8 mouse cellular contexts compared by ENCODE assay signal in genomic region chr15:102245891-102246741, GRCm38 (mm10). TPM values are rescaled to one million over a fixed set of nuclear protein-coding genes. Genes with fewer than 3 reads are reported as not detected.
DNase-seq lines count a peak whose midpoint lies in the region; ATAC-seq and TF ChIP-seq lines count a peak whose summit lies in the region.

No protein-coding gene starts in this region.

- TF ChIP-seq CTCF in midbrain, postnatal 0 days (IDR thresholded peaks at IDR 0.05), result no peak

- WGBS in embryonic facial prominence, embryonic 12.5 days, result under 1% methylated on average over 39 of the region's 44 CpGs
- under 1% methylated on average over 37 of the region's 44 CpGs for WGBS in heart, embryonic 10.5 days
- 1% methylated on average over 42 of the region's 44 CpGs for WGBS in kidney, embryonic 14.5 days
- 1% methylated on average over 38 of the region's 44 CpGs for WGBS in midbrain, postnatal 0 days
- 2% methylated on average over 42 of the region's 44 CpGs for WGBS in stomach, embryonic 14.5 days

- H3K27ac ChIP-seq in embryonic facial prominence, embryonic 12.5 days, result peak overlapping the region; percentile 99
- H3K27ac ChIP-seq in heart, embryonic 10.5 days, result peak overlapping the region; percentile 90
- H3K27ac ChIP-seq in kidney, embryonic 14.5 days (ENCODE audit: low read depth, low read length), result peak overlapping the region; percentile 96
- H3K27ac ChIP-seq in midbrain, postnatal 0 days (ENCODE audit: low read depth, low read length), result peak overlapping the region; percentile 48
- H3K27ac ChIP-seq in stomach, embryonic 14.5 days (ENCODE audit: low read length), result peak overlapping the region; percentile 99

- H3K4me1 ChIP-seq in embryonic facial prominence, embryonic 12.5 days, result peaks cover 59% of the 10 kb centered on the region
- peaks cover 77% of the 10 kb centered on the region for H3K4me1 ChIP-seq in heart, embryonic 10.5 days
- H3K4me1 ChIP-seq in kidney, embryonic 14.5 days (ENCODE audit: control insufficient read depth, insufficient read depth, low read length), result peaks cover 49% of the 10 kb centered on the region
- H3K4me1 ChIP-seq in midbrain, postnatal 0 days (ENCODE audit: insufficient read depth, low read length), result peaks cover 8% of the 10 kb centered on the region; the same call in 1 of the 2 replicates
- peaks cover 53% of the 10 kb centered on the region for H3K4me1 ChIP-seq in stomach, embryonic 14.5 days (ENCODE audit: control insufficient read depth, insufficient read depth, low read length)

- ATAC-seq in embryonic facial prominence, embryonic 12.5 days (ENCODE audit: insufficient number of reproducible peaks, insufficient read depth, low FRiP score, low TSS enrichment), result peak; percentile 55
- ATAC-seq in kidney, embryonic 14.5 days (ENCODE audit: low FRiP score, low TSS enrichment), result peak; percentile 59
- ATAC-seq in midbrain, postnatal 0 days (ENCODE audit: low FRiP score), result peak; percentile 81
- ATAC-seq in stomach, embryonic 14.5 days (ENCODE audit: insufficient number of reproducible peaks, insufficient read depth, low FRiP score, low read depth), result peak; percentile 61; the same call in 1 of the 2 replicates

- peak overlapping the region; percentile 93 for H3K4me2 ChIP-seq in embryonic facial prominence, embryonic 12.5 days (replicated peaks)
- peak overlapping the region; percentile 81 for H3K4me2 ChIP-seq in kidney, embryonic 14.5 days (replicated peaks; ENCODE audit: low read depth, low read length)
- H3K4me2 ChIP-seq in midbrain, postnatal 0 days (ENCODE audit: low read depth, low read length, poor library complexity, severe bottlenecking), result peak overlapping the region; percentile 93
- H3K4me2 ChIP-seq in stomach, embryonic 14.5 days (replicated peaks; ENCODE audit: low read depth, low read length), result peak overlapping the region; percentile 64

- peak overlapping the region; percentile 60 for H3K4me3 ChIP-seq in embryonic facial prominence, embryonic 12.5 days
- peak overlapping the region; percentile 73 for H3K4me3 ChIP-seq in heart, embryonic 10.5 days
- peak overlapping the region; percentile 66 for H3K4me3 ChIP-seq in kidney, embryonic 14.5 days (ENCODE audit: low read length)
- peak overlapping the region; percentile 50 for H3K4me3 ChIP-seq in midbrain, postnatal 0 days (ENCODE audit: low read depth, low read length)
- peak overlapping the region; percentile 69 for H3K4me3 ChIP-seq in stomach, embryonic 14.5 days (ENCODE audit: low read depth, low read length)

- H3K36me3 ChIP-seq in embryonic facial prominence, embryonic 12.5 days, result peaks cover 19% of the 10 kb centered on the region
- no peaks in the 10 kb centered on the region for H3K36me3 ChIP-seq in heart, embryonic 10.5 days
- H3K36me3 ChIP-seq in kidney, embryonic 14.5 days (ENCODE audit: control insufficient read depth, insufficient read depth, low read length), result no peaks in the 10 kb centered on the region; the same call in 1 of the 2 replicates
- no peaks in the 10 kb centered on the region for H3K36me3 ChIP-seq in midbrain, postnatal 0 days (ENCODE audit: insufficient read depth, low read length)
- no peaks in the 10 kb centered on the region for H3K36me3 ChIP-seq in stomach, embryonic 14.5 days (ENCODE audit: control insufficient read depth, insufficient read depth, low read length)

- no peaks in the 10 kb centered on the region for H3K9me3 ChIP-seq in embryonic facial prominence, embryonic 12.5 days
- no peaks in the 10 kb centered on the region for H3K9me3 ChIP-seq in heart, embryonic 10.5 days
- H3K9me3 ChIP-seq in kidney, embryonic 14.5 days (ENCODE audit: control insufficient read depth, low read length), result no peaks in the 10 kb centered on the region
- no peaks in the 10 kb centered on the region for H3K9me3 ChIP-seq in midbrain, postnatal 0 days (ENCODE audit: low read length)
- H3K9me3 ChIP-seq in stomach, embryonic 14.5 days (ENCODE audit: control insufficient read depth, low read depth, low read length), result no peaks in the 10 kb centered on the region

- peak; percentile 50 for DNase-seq in A20 (ENCODE audit: low read depth, low spot score)
- peak; percentile 81 for DNase-seq in adrenal gland, postnatal 10 days
- peak; percentile 87 for DNase-seq in heart, embryonic 10.5 days (ENCODE audit: low spot score)
- DNase-seq in liver, result peak; percentile 72
- DNase-seq in midbrain, postnatal 0 days (ENCODE audit: low spot score), result peak; percentile 82

- peak overlapping the region; percentile 64 for H3K9ac ChIP-seq in embryonic facial prominence, embryonic 12.5 days
- peak overlapping the region; percentile 74 for H3K9ac ChIP-seq in kidney, embryonic 14.5 days (ENCODE audit: low read depth, low read length)
- H3K9ac ChIP-seq in midbrain, postnatal 0 days (replicated peaks; ENCODE audit: low read length, poor library complexity, severe bottlenecking), result peak overlapping the region; percentile 69
- peak overlapping the region; percentile 79 for H3K9ac ChIP-seq in stomach, embryonic 14.5 days (replicated peaks; ENCODE audit: low read depth, low read length)

- no peaks in the 10 kb centered on the region for H3K27me3 ChIP-seq in embryonic facial prominence, embryonic 12.5 days
- peaks cover 80% of the 10 kb centered on the region for H3K27me3 ChIP-seq in heart, embryonic 10.5 days (ENCODE audit: insufficient read depth, poor library complexity, severe bottlenecking)
- no peaks in the 10 kb centered on the region; the same call in 1 of the 2 replicates for H3K27me3 ChIP-seq in kidney, embryonic 14.5 days (ENCODE audit: control insufficient read depth, insufficient read depth, low read length)
- H3K27me3 ChIP-seq in midbrain, postnatal 0 days (ENCODE audit: insufficient read depth, low read length), result peaks cover 25% of the 10 kb centered on the region
- H3K27me3 ChIP-seq in stomach, embryonic 14.5 days (ENCODE audit: control insufficient read depth, insufficient read depth, low read length), result no peaks in the 10 kb centered on the region

RNA-seq across cellular contexts. Expression of gene Rarg, which starts 11.2 kb away (rescaled TPM):
- 10 to 100 TPM; 22.7 to 30.3 TPM for total RNA-seq in adrenal gland, postnatal 10 days (2021)
- polyA plus RNA-seq in embryonic facial prominence, embryonic 12.5 days (2016; fragmentation: Nextera tagmentation; extraction: Ambion mirVana), result 121 and 123 TPM in 2 replicates
- 11.3 and 17.3 TPM in 2 replicates for polyA plus RNA-seq in heart, embryonic 10.5 days (2016; fragmentation: Nextera tagmentation; extraction: Ambion mirVana)
- 17.9 and 23.9 TPM in 2 replicates for polyA plus RNA-seq in kidney, embryonic 14.5 days (2014; fragmentation: Nextera tagmentation; extraction: Ambion mirVana)
- total RNA-seq in midbrain, postnatal 0 days (2014; rRNA removed), result 4.4 and 12.6 TPM in 2 replicates
- polyA plus RNA-seq in midbrain, postnatal 0 days (2015; fragmentation: Nextera tagmentation; extraction: Ambion mirVana), result 3.9 and 4.2 TPM in 2 replicates
- polyA plus RNA-seq in stomach, embryonic 14.5 days (2014; fragmentation: Nextera tagmentation; extraction: Ambion mirVana), result 36.9 and 40.5 TPM in 2 replicates

RNA-seq across cellular contexts. Expression of gene Itgb7, which starts 14.4 kb away (rescaled TPM):
- total RNA-seq in adrenal gland, postnatal 10 days (2021), result 1 to 10 TPM; 6.4 to 7.1 TPM
- 1.9 and 2.6 TPM in 2 replicates for polyA plus RNA-seq in embryonic facial prominence, embryonic 12.5 days (2016; fragmentation: Nextera tagmentation; extraction: Ambion mirVana)
- 0.22 and 1.5 TPM in 2 replicates for polyA plus RNA-seq in heart, embryonic 10.5 days (2016; fragmentation: Nextera tagmentation; extraction: Ambion mirVana)
- 1.1 and 1.7 TPM in 2 replicates for polyA plus RNA-seq in kidney, embryonic 14.5 days (2014; fragmentation: Nextera tagmentation; extraction: Ambion mirVana)
- 0.88 and 1.5 TPM in 2 replicates for total RNA-seq in midbrain, postnatal 0 days (2014; rRNA removed)
- 1.1 and 1.2 TPM in 2 replicates for polyA plus RNA-seq in midbrain, postnatal 0 days (2015; fragmentation: Nextera tagmentation; extraction: Ambion mirVana)
- polyA plus RNA-seq in stomach, embryonic 14.5 days (2014; fragmentation: Nextera tagmentation; extraction: Ambion mirVana), result 5.8 and 9.9 TPM in 2 replicates

RNA-seq across cellular contexts. Expression of gene Gm9918, which starts 24.2 kb away (rescaled TPM):
- total RNA-seq in adrenal gland, postnatal 10 days (2021), result not detected
- 0.99 and 1.1 TPM in 2 replicates for polyA plus RNA-seq in embryonic facial prominence, embryonic 12.5 days (2016; fragmentation: Nextera tagmentation; extraction: Ambion mirVana)
- polyA plus RNA-seq in heart, embryonic 10.5 days (2016; fragmentation: Nextera tagmentation; extraction: Ambion mirVana), result 0.23 TPM in 1 of 2 replicates, not detected in the other
- 0.37 and 0.84 TPM in 2 replicates for polyA plus RNA-seq in kidney, embryonic 14.5 days (2014; fragmentation: Nextera tagmentation; extraction: Ambion mirVana)
- not detected in 2 replicates for total RNA-seq in midbrain, postnatal 0 days (2014; rRNA removed)
- not detected in 2 replicates for polyA plus RNA-seq in midbrain, postnatal 0 days (2015; fragmentation: Nextera tagmentation; extraction: Ambion mirVana)
- polyA plus RNA-seq in stomach, embryonic 14.5 days (2014; fragmentation: Nextera tagmentation; extraction: Ambion mirVana), result 0.36 and 0.56 TPM in 2 replicates

RNA-seq across cellular contexts. Expression of gene Mfsd5, which starts 33.1 kb away (rescaled TPM):
- total RNA-seq in adrenal gland, postnatal 10 days (2021), result 10 to 100 TPM; 29.0 to 29.4 TPM
- 57.9 and 60.1 TPM in 2 replicates for polyA plus RNA-seq in embryonic facial prominence, embryonic 12.5 days (2016; fragmentation: Nextera tagmentation; extraction: Ambion mirVana)
- 55.7 and 63.4 TPM in 2 replicates for polyA plus RNA-seq in heart, embryonic 10.5 days (2016; fragmentation: Nextera tagmentation; extraction: Ambion mirVana)
- polyA plus RNA-seq in kidney, embryonic 14.5 days (2014; fragmentation: Nextera tagmentation; extraction: Ambion mirVana), result 53.7 and 65.3 TPM in 2 replicates
- total RNA-seq in midbrain, postnatal 0 days (2014; rRNA removed), result 43.3 and 59.3 TPM in 2 replicates
- 63.5 and 67.3 TPM in 2 replicates for polyA plus RNA-seq in midbrain, postnatal 0 days (2015; fragmentation: Nextera tagmentation; extraction: Ambion mirVana)
- 63.1 and 63.7 TPM in 2 replicates for polyA plus RNA-seq in stomach, embryonic 14.5 days (2014; fragmentation: Nextera tagmentation; extraction: Ambion mirVana)

RNA-seq across cellular contexts. Expression of gene Csad, which starts 41.6 kb away (rescaled TPM):
- total RNA-seq in adrenal gland, postnatal 10 days (2021), result 100 to 1,000 TPM; 155 to 156 TPM
- polyA plus RNA-seq in embryonic facial prominence, embryonic 12.5 days (2016; fragmentation: Nextera tagmentation; extraction: Ambion mirVana), result 82.8 and 91.1 TPM in 2 replicates
- 36.1 and 41.0 TPM in 2 replicates for polyA plus RNA-seq in heart, embryonic 10.5 days (2016; fragmentation: Nextera tagmentation; extraction: Ambion mirVana)
- 50.6 and 68.1 TPM in 2 replicates for polyA plus RNA-seq in kidney, embryonic 14.5 days (2014; fragmentation: Nextera tagmentation; extraction: Ambion mirVana)
- total RNA-seq in midbrain, postnatal 0 days (2014; rRNA removed), result 30.3 and 47.5 TPM in 2 replicates
- 32.8 and 34.6 TPM in 2 replicates for polyA plus RNA-seq in midbrain, postnatal 0 days (2015; fragmentation: Nextera tagmentation; extraction: Ambion mirVana)
- polyA plus RNA-seq in stomach, embryonic 14.5 days (2014; fragmentation: Nextera tagmentation; extraction: Ambion mirVana), result 60.5 and 63.9 TPM in 2 replicates

Comparison
In these comparisons a context has a peak if more than half of its experiments do, and no peak if none do; other contexts are left out.
1. Peak in every context shown above with its lines: DNase-seq, ATAC-seq, H3K4me3 ChIP-seq and H3K27ac ChIP-seq.
2. H3K27ac ChIP-seq: peak in every context shown above with its lines; median percentile 99 in embryonic facial prominence, embryonic 12.5 days; 99 in stomach, embryonic 14.5 days; 96 in kidney, embryonic 14.5 days; 90 in heart, embryonic 10.5 days; 48 in midbrain, postnatal 0 days.